Mouse (Mus musculus): Measurements from ENCODE around the gene Dact1. TPM values are rescaled to one million over a fixed set of nuclear protein-coding genes. Genes with fewer than 3 reads are reported as not detected.

Dact1 gene
- total and polyA plus RNA-seq, 2 experiments from 2014 or later = 16.4 to 63.8 TPM

GRCm38 (mm10) chr12:71368631-71369030 lies 58.9 kb downstream of the Dact1 start:
- DNase-seq (ENCODE audit: low spot score) (no peak), ATAC-seq (ENCODE audit: low FRiP score) (no peak)
- Histone ChIP-seq H3K9me3 (ENCODE audit: low read length) (no peaks in the 10 kb centered on the region), H3K4me3 (ENCODE audit: low read depth, low read length) (no peak overlapping the region), H3K27me3 (ENCODE audit: insufficient read depth, low read length) (no peaks in the 10 kb centered on the region), H3K4me1 (ENCODE audit: insufficient read depth, low read length) (0 out of 2 replicates have a peak, but pooled peaks cover 4% of the 10 kb centered on the region), H3K27ac (ENCODE audit: low read depth, low read length) (no peak overlapping the region), H3K9ac (replicated peaks; ENCODE audit: low read length, poor library complexity, severe bottlenecking) (no peak overlapping the region), H3K4me2 (ENCODE audit: low read depth, low read length, poor library complexity, severe bottlenecking) (no peak overlapping the region), H3K36me3 (ENCODE audit: insufficient read depth, low read length) (no peaks in the 10 kb centered on the region)
- 76% methylated on average over 5 of the region's 5 CpGs for WGBS
- TF ChIP-seq CTCF (IDR thresholded peaks at IDR 0.05) = no peak

Other genes with a start within 250 kb of the Dact1 start
- gene Tomm20l, start 198.5 kb upstream of the Dact1 start, total RNA-seq (2014; rRNA removed) = 5.4 TPM in 1 of 2 replicates, not detected in the other
- 0.45 TPM in 1 of 2 replicates, not detected in the other for gene Tomm20l, start 198.5 kb upstream of the Dact1 start, polyA plus RNA-seq (2015; fragmentation: Nextera tagmentation; extraction: Ambion mirVana)
- 61.7 and 108 TPM in 2 replicates for gene Timm9, start 173.2 kb upstream of the Dact1 start, total RNA-seq (2014; rRNA removed)
- 137 and 146 TPM in 2 replicates for gene Timm9, start 173.2 kb upstream of the Dact1 start, polyA plus RNA-seq (2015; fragmentation: Nextera tagmentation; extraction: Ambion mirVana)
- gene 2700049A03Rik, start 173.0 kb upstream of the Dact1 start, total RNA-seq (2014; rRNA removed) = 8.1 and 8.2 TPM in 2 replicates
- 6.1 and 7.1 TPM in 2 replicates for gene 2700049A03Rik, start 173.0 kb upstream of the Dact1 start, polyA plus RNA-seq (2015; fragmentation: Nextera tagmentation; extraction: Ambion mirVana)